Mouse (Mus musculus) lung, postnatal 4 days (tissue): ENCODE measurements around the gene Gm11027.
"Not testable (repeated sequence)": the region's sequence is repeated elsewhere in the genome, so short reads cannot be mapped to it uniquely, and the experiment has no call there.

Experiments
- DNase-seq, 2 experiments: peaks; one replicate each; pipeline ENCODE4 v3.0.0; 2021

Gm11027 gene

GRCm38 (mm10) chr12:116275086-116275485 lies at the start of gene Gm11027:
Gm11027 (plus strand) TSS chr12:116275386.
- not testable (repeated sequence) for DNase-seq

DNA sequence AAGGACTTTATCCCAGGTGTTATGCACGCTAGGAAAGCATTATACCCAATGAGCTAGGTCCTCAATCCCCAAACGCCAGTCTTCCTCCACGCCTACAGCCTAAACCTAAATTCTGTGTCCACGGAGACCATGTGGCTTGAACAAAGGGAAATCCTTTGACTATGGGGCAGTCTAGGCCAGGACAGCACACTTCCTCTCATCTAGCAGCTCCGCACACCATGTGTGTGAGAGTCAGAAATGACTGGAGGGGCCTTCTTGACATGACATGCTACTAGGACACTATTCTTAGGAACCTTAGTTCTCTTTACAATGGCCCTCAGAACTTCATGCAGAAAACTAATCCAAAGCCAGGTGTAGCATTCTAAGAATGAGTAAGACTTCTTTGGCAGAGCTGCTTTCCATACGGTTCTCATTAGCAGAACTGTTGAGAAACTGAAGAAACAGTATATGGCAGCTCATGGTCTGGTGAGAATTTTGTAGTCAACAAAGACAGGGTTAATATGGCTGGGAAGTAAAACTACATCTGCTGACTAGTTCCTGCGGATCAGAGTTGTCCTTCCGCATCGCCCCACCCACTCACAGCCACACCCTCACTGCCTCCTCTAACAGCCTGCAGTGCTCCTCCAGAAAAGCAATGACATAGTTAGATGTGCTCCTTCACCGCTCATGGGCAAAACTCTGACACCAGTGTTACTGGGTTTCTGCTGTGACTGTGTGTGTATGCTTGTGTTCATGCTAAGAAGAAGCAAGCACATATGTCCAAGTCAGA lies 48.7 kb upstream of the Gm11027 start:
- DNase-seq = no peak

- peak in 1 of 2 experiments; percentile 53 for DNase-seq
These were observed 45.7 kb upstream of the Gm11027 start for GRCm38 (mm10) chr12:116229451-116229850.

GRCm38 (mm10) chr12:116231612-116232011 lies 43.6 kb upstream of the Gm11027 start:
- DNase-seq = peak; percentile 80 to 83

- no peak for DNase-seq
These were observed 43.1 kb upstream of the Gm11027 start for GRCm38 (mm10) chr12:116232061-116232460.

DNA sequence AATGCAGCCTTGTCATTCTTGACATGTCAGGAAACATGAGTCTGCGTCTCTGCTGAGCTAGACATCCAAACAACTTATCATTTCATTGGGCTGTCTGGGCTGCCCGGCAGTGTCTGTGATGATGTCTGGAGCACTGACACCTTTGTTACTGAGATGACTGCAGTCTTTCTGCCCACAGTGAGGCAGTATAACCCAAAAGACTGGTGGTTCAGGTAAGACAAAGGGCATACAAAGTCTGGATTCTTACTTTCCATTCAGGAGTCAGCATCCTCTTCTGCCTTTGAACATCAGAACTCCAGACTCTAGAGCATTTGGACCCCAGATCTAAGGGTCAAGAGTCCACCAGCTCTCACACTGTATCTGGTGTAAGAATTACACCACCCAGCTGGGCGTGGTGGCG lies 39.8 kb upstream of the Gm11027 start:
- DNase-seq = no peak

GRCm38 (mm10) chr12:116236658-116237057 lies 38.5 kb upstream of the Gm11027 start:
- no peak for DNase-seq

DNA sequence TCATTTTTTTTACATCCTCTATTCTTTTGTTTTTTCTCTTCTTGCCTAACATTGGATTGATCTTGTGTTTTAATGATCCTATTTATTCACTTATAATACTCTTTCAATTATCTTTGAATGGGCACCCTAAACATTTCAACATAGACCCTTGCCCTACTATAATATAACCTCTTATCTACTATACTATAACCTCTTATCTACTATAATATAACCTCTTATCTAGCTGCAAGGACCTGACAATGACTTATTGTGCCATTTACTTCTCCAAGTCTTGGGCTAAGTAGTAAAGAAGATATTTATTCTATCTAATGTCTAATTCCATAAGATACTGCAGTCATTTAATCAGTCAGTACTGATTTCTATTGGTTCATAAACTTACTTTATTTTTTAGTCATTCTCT lies 36.8 kb upstream of the Gm11027 start:
- DNase-seq = no peak

GRCm38 (mm10) chr12:116238803-116239202 lies 36.4 kb upstream of the Gm11027 start:
- no peak for DNase-seq

DNA sequence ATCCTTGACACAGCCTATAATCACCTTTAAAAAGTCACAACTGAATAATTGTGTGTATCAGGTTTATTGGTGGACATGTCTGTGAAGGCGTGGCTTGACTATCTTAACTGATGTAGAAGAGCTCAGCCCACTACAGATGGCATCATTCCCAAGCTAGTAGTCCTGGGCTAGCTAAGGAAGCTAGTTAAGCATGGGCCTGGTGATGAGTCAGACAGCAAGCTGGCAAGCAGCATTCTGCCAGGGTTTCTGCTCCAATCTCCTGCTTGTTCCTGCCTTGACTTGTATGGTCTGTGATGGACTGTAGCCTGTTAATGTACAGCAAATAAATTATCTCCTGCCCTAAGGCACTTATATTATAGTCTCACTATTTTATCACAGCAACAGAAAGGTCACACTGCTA lies 30.6 kb upstream of the Gm11027 start:
- no peak for DNase-seq

DNA sequence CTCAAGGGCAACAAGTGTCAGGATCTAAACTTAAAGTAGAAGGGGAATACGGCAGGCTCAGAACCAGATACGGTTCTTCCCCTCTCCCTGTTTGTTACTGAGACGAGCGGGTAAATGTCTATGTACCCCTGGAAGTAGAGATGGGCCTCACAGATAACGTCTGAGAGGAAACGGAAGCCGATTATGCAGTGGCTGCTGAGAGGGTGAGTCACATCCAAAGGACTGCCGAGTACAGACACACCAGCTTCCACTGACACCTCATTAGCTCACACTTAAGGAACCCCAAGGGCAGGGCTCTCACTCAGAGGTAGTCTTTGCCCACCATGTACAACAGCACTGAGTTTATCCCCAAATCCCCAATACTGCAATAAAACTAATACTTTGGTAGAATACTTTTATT lies 20.5 kb upstream of the Gm11027 start:
- DNase-seq = no peak

DNA sequence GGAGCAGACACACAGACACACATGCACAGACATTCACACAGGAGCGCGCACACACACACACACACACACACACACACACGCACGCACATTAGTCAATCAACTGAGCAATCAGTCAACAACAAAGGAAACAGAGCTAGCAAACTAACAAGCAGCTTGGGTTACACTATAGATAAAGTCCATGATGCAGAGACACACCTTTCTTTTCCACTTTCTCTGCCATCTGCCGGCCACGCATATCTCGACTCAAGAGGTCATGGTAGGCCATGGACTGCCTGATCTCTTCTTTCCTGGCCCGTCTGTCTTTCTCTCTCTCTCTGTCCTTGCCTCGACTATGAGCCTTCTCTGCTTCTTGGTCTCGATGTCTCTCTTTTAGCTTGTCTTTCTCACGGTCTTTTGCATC lies 19.6 kb upstream of the Gm11027 start:
- no peak for DNase-seq

DNA sequence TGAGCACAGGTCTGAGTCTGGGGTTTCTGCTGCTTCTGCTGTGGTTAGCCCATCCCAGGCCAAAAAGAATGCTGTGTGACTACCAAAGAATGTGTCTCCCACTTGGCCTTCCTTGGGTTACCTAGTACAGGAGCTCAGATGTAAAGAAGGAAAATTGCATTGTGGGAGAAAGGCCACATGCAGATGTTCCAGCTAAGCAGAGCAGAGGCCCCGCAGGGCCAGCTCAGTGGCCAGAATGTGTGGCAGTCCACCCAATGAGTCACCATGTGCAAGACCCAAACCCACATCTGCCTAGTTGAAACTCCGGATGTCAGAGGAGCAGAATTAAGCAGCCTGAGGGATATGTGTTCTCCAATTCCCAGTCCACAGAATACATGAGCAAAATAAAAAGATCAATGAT lies 16.9 kb upstream of the Gm11027 start:
- DNase-seq = no peak

- peak; percentile 89 to 92 for DNase-seq
These were observed 12.4 kb upstream of the Gm11027 start, which contains the start of gene Wdr60 for GRCm38 (mm10) chr12:116262555-116263341. Wdr60 (minus strand) TSS chr12:116263022.

DNA sequence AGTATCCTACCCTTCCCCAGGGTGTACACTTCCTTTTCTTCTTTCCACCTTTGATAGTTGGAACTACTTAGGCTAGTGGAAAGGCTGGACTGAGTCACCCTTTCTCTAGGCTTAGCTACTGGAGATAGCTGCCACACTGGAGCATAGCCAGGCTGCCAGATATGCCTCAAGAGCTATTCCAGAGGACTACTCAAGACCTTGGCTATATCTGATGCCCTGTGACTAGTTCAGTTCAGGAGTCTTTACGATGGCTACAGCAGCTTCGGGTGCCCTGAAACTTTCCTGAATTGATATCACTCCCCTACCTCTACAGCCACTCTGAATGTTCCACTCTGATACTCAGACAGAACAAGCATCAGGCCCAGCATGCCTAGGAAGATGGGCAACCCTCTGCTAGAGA lies 10.4 kb upstream of the Gm11027 start:
- DNase-seq = no peak

GRCm38 (mm10) chr12:116265275-116265674 lies 9.9 kb upstream of the Gm11027 start:
- DNase-seq = no peak

DNA sequence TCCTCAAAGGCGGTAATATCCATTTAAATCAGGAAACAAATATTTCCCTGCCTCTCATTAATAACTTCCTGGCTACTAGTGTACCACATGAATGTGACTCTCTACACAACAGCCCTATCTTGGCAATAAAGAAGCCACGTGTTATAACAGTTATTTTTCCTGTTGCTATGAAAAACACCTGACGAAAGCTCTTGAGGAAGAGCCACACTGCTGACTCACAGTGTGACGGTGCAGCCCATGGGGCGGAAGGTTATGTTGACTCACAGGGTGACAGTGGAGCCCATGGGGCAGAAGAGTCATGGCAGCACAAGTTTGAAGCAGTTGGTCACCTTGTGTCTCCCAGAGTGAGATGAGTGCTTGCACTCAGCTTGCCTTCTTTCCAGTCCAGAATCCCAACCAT lies 5.7 kb upstream of the Gm11027 start:
- no peak for DNase-seq

DNA sequence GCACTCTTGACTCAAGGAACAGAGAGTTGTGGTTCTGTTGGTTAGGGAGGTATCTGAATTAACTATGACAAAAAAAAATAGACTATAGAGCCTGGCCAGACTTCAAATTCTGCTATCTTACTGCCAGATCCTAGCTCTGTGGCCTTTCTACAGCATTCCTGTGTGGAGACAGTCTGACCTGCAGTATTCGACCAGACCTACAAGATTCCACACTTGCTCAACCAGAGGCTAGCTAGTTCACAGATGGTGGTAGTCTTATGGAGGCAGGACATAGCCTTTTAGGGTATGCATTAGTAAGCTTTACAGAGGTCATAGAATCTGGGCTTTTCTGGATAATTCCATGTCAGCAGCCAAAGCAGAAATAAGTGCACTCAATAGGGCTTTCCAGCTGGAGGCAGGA lies 4.6 kb upstream of the Gm11027 start:
- no peak for DNase-seq

- DNase-seq = no peak
These were observed 4.1 kb upstream of the Gm11027 start for GRCm38 (mm10) chr12:116271071-116271470.

DNA sequence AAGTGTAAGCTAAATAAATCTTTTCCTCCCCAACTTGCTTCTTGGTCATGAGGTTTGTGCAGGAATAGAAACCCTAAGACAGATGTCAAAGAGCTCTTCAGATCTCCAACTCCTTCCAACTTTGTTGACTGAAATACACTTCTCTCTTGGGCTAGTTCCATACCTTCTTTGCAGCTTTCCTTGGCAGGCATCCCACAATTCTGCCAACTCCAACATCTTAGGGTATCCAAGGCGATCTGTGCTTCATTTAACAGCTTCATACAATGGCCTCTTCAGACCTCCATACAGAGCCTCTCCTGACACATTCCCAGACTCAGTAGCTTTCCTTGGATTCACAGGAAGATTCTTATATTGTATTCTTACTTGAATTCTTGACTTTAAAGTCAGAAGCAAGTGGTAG lies 1.5 kb upstream of the Gm11027 start:
- DNase-seq = no peak

DNA sequence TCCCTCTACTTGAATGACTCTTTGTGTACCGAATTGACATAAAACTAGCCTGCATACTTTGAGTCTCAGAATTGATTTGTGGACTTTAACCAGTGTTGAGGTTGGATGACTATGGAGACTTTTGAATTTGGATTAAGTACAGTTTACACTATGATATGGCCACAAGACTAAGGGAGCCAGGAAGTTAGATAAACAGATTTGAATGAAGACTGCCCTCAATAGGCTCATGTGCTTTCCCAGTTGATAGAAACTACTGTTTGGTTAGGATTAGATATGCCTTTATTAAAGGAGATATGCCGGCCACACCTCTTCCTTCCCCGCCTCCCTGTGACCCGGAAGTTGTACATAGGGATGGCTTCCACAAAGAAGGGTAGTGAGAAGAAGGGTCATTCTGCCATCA lies 445 bp downstream of the Gm11027 start:
- DNase-seq = no peak

- no peak for DNase-seq
These were observed 1.8 kb downstream of the Gm11027 start for GRCm38 (mm10) chr12:116276961-116277360.

DNA sequence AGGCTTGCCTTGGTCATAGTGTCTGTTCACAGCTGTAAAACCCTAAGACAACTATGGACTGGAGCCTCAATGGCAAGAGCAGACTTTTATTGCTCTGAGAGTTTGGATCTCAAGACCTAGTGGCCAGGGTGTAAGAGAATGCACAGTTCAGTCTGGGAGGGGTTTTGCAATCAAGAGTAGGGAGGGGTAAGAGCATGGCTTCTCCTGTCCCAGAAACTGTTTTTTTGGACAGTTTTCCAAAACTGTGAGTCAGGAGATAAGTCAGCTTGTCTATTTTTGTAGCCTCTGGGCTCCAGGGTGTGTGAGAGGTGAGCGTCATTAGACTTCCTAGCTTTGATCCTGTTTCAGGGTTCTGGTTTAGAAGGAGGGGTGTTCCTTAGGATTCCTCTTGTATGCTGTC lies 3.4 kb downstream of the Gm11027 start:
- DNase-seq = no peak

DNA sequence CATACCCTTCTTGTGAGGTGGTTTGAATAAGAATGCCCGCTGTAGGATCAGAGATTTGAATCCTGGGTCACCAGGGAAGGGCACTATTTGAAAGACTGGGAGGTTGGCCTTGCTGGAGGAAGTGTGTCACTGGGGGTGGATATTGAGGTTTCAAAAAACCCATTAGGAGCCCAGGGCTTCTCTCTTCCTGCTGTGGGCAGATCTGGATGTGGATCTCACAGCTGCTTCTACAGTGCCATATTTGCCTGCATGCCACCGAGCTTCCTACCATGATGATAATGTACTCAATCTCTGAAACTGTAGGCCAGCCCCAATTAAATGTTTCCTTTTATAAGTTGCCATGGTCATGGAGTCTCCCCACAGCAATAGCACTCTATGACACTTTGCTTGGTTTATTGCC lies 4.0 kb downstream of the Gm11027 start:
- no peak for DNase-seq
